Mouse (Mus musculus): Measurements from ENCODE around the gene Kcnj8.

- no peak for TF ChIP-seq CTCF (IDR thresholded peaks at IDR 0.05; ENCODE audit: low read depth)
- no peak for TF ChIP-seq EP300 (optimal IDR thresholded peaks at IDR 0.05)
Measured at GRCm38 (mm10) chr6:142540131-142540530, 31.3 kb downstream of the Kcnj8 start.

Measured in stomach, postnatal 0 days (tissue).